8 mouse cellular contexts compared by ENCODE assay signal in the genomic region with DNA sequence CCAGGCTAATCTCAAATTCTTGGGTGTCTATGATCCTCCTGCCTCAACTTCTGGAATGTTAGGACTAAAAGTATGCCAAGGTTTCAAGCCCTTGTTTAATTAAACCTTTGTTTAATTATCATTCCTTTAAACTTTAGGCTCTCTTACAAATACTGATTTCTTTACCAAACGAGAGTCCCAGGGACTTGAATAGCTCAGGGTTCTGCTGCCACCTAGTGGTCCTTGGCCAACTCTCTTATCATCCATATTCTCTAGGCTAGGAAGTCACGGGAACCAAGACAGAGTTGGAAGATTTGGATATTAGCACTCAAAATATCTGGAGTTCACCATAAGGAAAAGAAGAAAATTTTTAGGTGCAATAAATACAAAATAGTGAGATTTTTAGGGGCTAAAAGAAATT. TPM values are rescaled to one million over a fixed set of nuclear protein-coding genes. Genes with fewer than 3 reads are reported as not detected.
DNase-seq lines count a peak whose midpoint lies in the region.

No protein-coding gene starts in this region.

- DNase-seq in B cell, adult 2 months, result peak; percentile 74 to 79
- peak; percentile 77 for DNase-seq in MN1 (ENCODE audit: low spot score)
- DNase-seq in cerebellum, adult 8-10 months, result peak; percentile 54
- DNase-seq in gastrocnemius, adult 8-10 months (ENCODE audit: low spot score in 2 of 2), result peak; percentile 42 to 43
- peak; percentile 74 to 92 for DNase-seq in kidney, postnatal 25 days
- peak; percentile 67 to 76 for DNase-seq in lung, adult 18-20 months
- DNase-seq in right cerebral cortex, adult 2 months (ENCODE audit: low spot score in 2 of 2), result peak; percentile 85
- peak; percentile 33 to 74 for DNase-seq in urinary bladder, postnatal 4 days (ENCODE audit: low spot score in 2 of 2)

RNA-seq across cellular contexts. Expression of gene Bpgm, which starts 28.0 kb away (rescaled TPM):
- 100 to 1,000 TPM; 101 to 121 (median 108) TPM for total RNA-seq in gastrocnemius, adult 8-10 months (2022)

RNA-seq across cellular contexts. Expression of gene Akr1b7, which starts 35.8 kb away (rescaled TPM):
- total RNA-seq in gastrocnemius, adult 8-10 months (2022), result under 1 TPM in 1 of 4 experiments, not detected in 3; 0.97 TPM

Comparison
In these comparisons a context has a peak if more than half of its experiments do, and no peak if none do; other contexts are left out.
1. Peak in every context shown above with its lines: DNase-seq.